In the genomic region with DNA sequence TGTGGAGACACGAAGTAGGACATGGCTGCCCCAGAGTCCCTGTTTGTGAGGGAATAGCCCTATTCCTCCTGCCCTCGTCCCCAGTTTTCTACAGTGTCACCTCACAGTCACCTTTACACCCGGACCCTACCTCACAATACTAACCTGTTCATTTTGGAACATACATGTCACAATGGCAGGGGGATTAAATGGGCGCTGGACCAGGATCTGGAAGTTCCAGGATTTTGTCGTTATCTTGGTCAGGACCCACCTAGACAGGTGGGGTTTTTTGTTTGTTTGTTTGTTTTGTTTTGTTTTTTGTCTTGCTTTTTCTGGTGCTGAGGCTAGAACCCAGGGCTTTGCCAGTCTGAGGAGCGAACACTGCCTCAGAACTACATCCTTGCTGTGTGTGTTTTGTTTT, we compare ENCODE assay signal across 1 mouse cellular context.
TF ChIP-seq lines count a peak whose summit lies in the region.

A gene (minus strand): TSS at position 101 of the 400 bp plus-strand sequence.

TF ChIP-seq in MEL, 35 proteins besides CTCF, POLR2A, EP300 and RAD21 (continued from another document):
- TF ChIP-seq CHD1 (IDR thresholded peaks at IDR 0.05; ENCODE audit: low read depth, low read length) (no peak), NELFE (IDR thresholded peaks at IDR 0.05; ENCODE audit: low read depth, low read length) (no peak), MAX (IDR thresholded peaks at IDR 0.05; ENCODE audit: low read length) (no peak), MEF2A (IDR thresholded peaks at IDR 0.05; ENCODE audit: extremely low read depth, insufficient replicate concordance, low read depth, low read length, poor library complexity, severe bottlenecking) (no peak), POLR2AphosphoS5 (IDR thresholded peaks at IDR 0.05; ENCODE audit: borderline replicate concordance, low read depth, low read length) (no peak), TCF12 (IDR thresholded peaks at IDR 0.05; ENCODE audit: low read depth, low read length) (no peak), MXI1 (IDR thresholded peaks at IDR 0.05; ENCODE audit: low read depth, low read length) (no peak), ELF1 (IDR thresholded peaks at IDR 0.05; ENCODE audit: low read depth, low read length) (no peak), MAFK (IDR thresholded peaks at IDR 0.05; ENCODE audit: borderline replicate concordance, low read depth, low read length) (no peak), ETS1 (IDR thresholded peaks at IDR 0.05; ENCODE audit: low read depth, low read length) (no peak), E2F4 (IDR thresholded peaks at IDR 0.05; ENCODE audit: borderline replicate concordance, low read depth, low read length) (no peak), UBTF (IDR thresholded peaks at IDR 0.05; ENCODE audit: borderline replicate concordance, insufficient read depth, low read depth, low read length) (no peak)
